Mouse (Mus musculus) myocyte (in vitro differentiated cells): ENCODE measurements around the gene Cd86.

Source experiments
- CEBPB ChIP-seq: IDR thresholded peaks from 2 replicates; pipeline ENCODE4 v1.6.1; 2011; ENCODE audit warnings: mild to moderate bottlenecking, moderate library complexity; ENCODE audit not compliant: poor library complexity, insufficient read depth, severe bottlenecking
- E2F4 ChIP-seq: IDR thresholded peaks from one replicate; pipeline ENCODE4 v1.6.1; 2011; ENCODE audit warnings: mild to moderate bottlenecking, control low read depth, moderate library complexity; ENCODE audit not compliant: insufficient read depth
- MAX ChIP-seq: IDR thresholded peaks from one replicate; pipeline ENCODE4 v1.6.1; 2011; ENCODE audit warnings: low read depth, mild to moderate bottlenecking, control low read depth
- MYOD1 ChIP-seq, 3 experiments: IDR thresholded peaks; one replicate each; pipeline ENCODE4 v1.6.1; 2011; ENCODE audit warnings: control low read depth in 2 of 3, low read depth in 2 of 3, mild to moderate bottlenecking in 2 of 3, moderate library complexity in 1 of 3; ENCODE audit not compliant: insufficient read length in 2 of 3, control insufficient read depth in 1 of 3
- MYOG ChIP-seq, 3 experiments: IDR thresholded peaks; one replicate each; pipeline ENCODE4 v1.6.1; 2011; ENCODE audit warnings: control low read depth in 2 of 3, low read depth in 2 of 3, mild to moderate bottlenecking in 2 of 3; ENCODE audit not compliant: insufficient read length in 2 of 3, control insufficient read depth in 1 of 3, insufficient read depth in 1 of 3
- POLR2A ChIP-seq: IDR thresholded peaks from one replicate; pipeline ENCODE4 v1.6.1; 2011; ENCODE audit warnings: low read depth, mild to moderate bottlenecking, control low read depth, moderate library complexity; ENCODE audit not compliant: insufficient read length
- POLR2AphosphoS2 ChIP-seq: IDR thresholded peaks from one replicate; pipeline ENCODE4 v1.6.1; 2011; ENCODE audit warnings: low read depth, control low read depth; ENCODE audit not compliant: insufficient read length
- SRF ChIP-seq: IDR thresholded peaks from one replicate; pipeline ENCODE4 v1.6.1; 2011; ENCODE audit warnings: low read depth; ENCODE audit not compliant: control insufficient read depth, insufficient read length
- TCF12 ChIP-seq: IDR thresholded peaks from one replicate; pipeline ENCODE4 v1.6.1; 2011; ENCODE audit warnings: mild to moderate bottlenecking, control low read depth; ENCODE audit not compliant: poor library complexity, insufficient read depth, severe bottlenecking

GRCm38 (mm10) chr16:36700484-36700883 lies 34.6 kb upstream of the Cd86 start:
- TF ChIP-seq POLR2A = no peak
- no peak for TF ChIP-seq SRF
- no peak for TF ChIP-seq MYOG (IDR thresholded peaks at IDR 0.05; ENCODE audit: control insufficient read depth in 1 of 3, insufficient read depth in 1 of 3, insufficient read length in 2 of 3, low read depth in 2 of 3)
- no peak for TF ChIP-seq CEBPB
- no peak for TF ChIP-seq MAX
- no peak for TF ChIP-seq E2F4
- TF ChIP-seq TCF12 = no peak
- no peak for TF ChIP-seq POLR2AphosphoS2
- no peak for TF ChIP-seq MYOD1 (IDR thresholded peaks at IDR 0.05; ENCODE audit: control insufficient read depth in 1 of 3, insufficient read length in 2 of 3, low read depth in 2 of 3)
